Mouse (Mus musculus) heart, adult 2 months (tissue): ENCODE measurements around the gene Tbc1d10c.

Experiments
- CTCF ChIP-seq: fragments of 200-600 bp; IDR thresholded peaks from 2 replicates; pipeline ENCODE4 v1.8.1; 2022; ENCODE audit warnings: antibody characterized with exemption, mild to moderate bottlenecking, moderate library complexity
- EP300 ChIP-seq: fragments of 200-500 bp; IDR thresholded peaks from 2 replicates; pipeline ENCODE4 v1.6.1; 2011; ENCODE audit warnings: low read depth, low read length, control low read depth; ENCODE audit not compliant: insufficient read depth
- POLR2A ChIP-seq: fragments of 200-500 bp; IDR thresholded peaks from 2 replicates; pipeline ENCODE4 v1.6.1; 2011; ENCODE audit warnings: mild to moderate bottlenecking, low read depth, low read length, control low read depth; ENCODE audit not compliant: insufficient read depth

GRCm38 (mm10) chr19:4194021-4194724 is 3.1 kb upstream of the Tbc1d10c start:
- TF ChIP-seq POLR2A (no peak), CTCF (no peak), EP300 (no peak)
